Mouse (Mus musculus): ENCODE measurements around the gene Atxn7l1. TPM values are rescaled to one million over a fixed set of nuclear protein-coding genes. Genes with fewer than 3 reads are reported as not detected.

The Atxn7l1 gene
- polyA plus RNA-seq, 1 experiment from 2014 or later, result 13.6 TPM

GRCm38 (mm10) chr12:33334951-33335350 is 187.5 kb downstream of the Atxn7l1 start:
- H3K36me3 ChIP-seq, result no peaks in the 10 kb centered on the region
- no peak for DNase-seq (ENCODE audit: low spot score)
- H3K27ac ChIP-seq, result no peak overlapping the region
- H3K27me3 ChIP-seq (ENCODE audit: insufficient read depth, poor library complexity, severe bottlenecking), result no peaks in the 10 kb centered on the region
- H3K4me3 ChIP-seq, result no peak overlapping the region
- WGBS, result 54% methylated on average over 5 of the region's 5 CpGs
- H3K9me3 ChIP-seq, result no peaks in the 10 kb centered on the region
- H3K4me1 ChIP-seq, result 0 out of 2 replicates have a peak, but pooled peaks cover 9% of the 10 kb centered on the region

- Histone ChIP-seq H3K27ac (no peak overlapping the region), H3K27me3 (ENCODE audit: insufficient read depth, poor library complexity, severe bottlenecking) (no peaks in the 10 kb centered on the region), H3K36me3 (no peaks in the 10 kb centered on the region), H3K4me3 (no peak overlapping the region), H3K4me1 (0 out of 2 replicates have a peak, but pooled peaks cover 9% of the 10 kb centered on the region), H3K9me3 (no peaks in the 10 kb centered on the region)
- 50% methylated on average over 4 of the region's 4 CpGs for WGBS
- no peak for DNase-seq (ENCODE audit: low spot score)
These were observed 187.9 kb downstream of the Atxn7l1 start for GRCm38 (mm10) chr12:33335410-33335809.

- H3K9me3 ChIP-seq, result no peaks in the 10 kb centered on the region
- H3K4me1 ChIP-seq, result peaks cover 18% of the 10 kb centered on the region
- WGBS, result 61% methylated on average over 10 of the region's 10 CpGs
- H3K4me3 ChIP-seq, result no peak overlapping the region
- no peaks in the 10 kb centered on the region for H3K27me3 ChIP-seq (ENCODE audit: insufficient read depth, poor library complexity, severe bottlenecking)
- no peak for DNase-seq (ENCODE audit: low spot score)
- H3K27ac ChIP-seq, result no peak overlapping the region
- H3K36me3 ChIP-seq, result no peaks in the 10 kb centered on the region
These were observed 189.2 kb downstream of the Atxn7l1 start for GRCm38 (mm10) chr12:33336561-33337125.

- Histone ChIP-seq H3K4me3 (no peak overlapping the region), H3K9me3 (no peaks in the 10 kb centered on the region), H3K27ac (no peak overlapping the region), H3K36me3 (no peaks in the 10 kb centered on the region), H3K4me1 (peaks cover 22% of the 10 kb centered on the region), H3K27me3 (ENCODE audit: insufficient read depth, poor library complexity, severe bottlenecking) (no peaks in the 10 kb centered on the region)
- 71% methylated on average over 4 of the region's 4 CpGs for WGBS
- no peak for DNase-seq (ENCODE audit: low spot score)
These were observed 189.8 kb downstream of the Atxn7l1 start for GRCm38 (mm10) chr12:33337289-33337688.

- 20% methylated on average over 5 of the region's 5 CpGs for WGBS
These were observed 190.7 kb downstream of the Atxn7l1 start for GRCm38 (mm10) chr12:33338170-33338569.

GRCm38 (mm10) chr12:33339822-33340221 is 192.3 kb downstream of the Atxn7l1 start:
- Histone ChIP-seq H3K4me1 (peaks cover 36% of the 10 kb centered on the region), H3K27me3 (ENCODE audit: insufficient read depth, poor library complexity, severe bottlenecking) (peaks cover 12% of the 10 kb centered on the region; the same call in 1 of the 2 replicates), H3K4me3 (no peak overlapping the region), H3K9me3 (no peaks in the 10 kb centered on the region), H3K27ac (no peak overlapping the region), H3K36me3 (no peaks in the 10 kb centered on the region)
- DNase-seq (ENCODE audit: low spot score), result no peak
- WGBS, result 63% methylated on average over 4 of the region's 4 CpGs

More at GRCm38 (mm10) chr12:33338170-33338569, 190.7 kb downstream of the Atxn7l1 start:
- Histone ChIP-seq H3K9me3 (no peaks in the 10 kb centered on the region), H3K4me1 (peaks cover 25% of the 10 kb centered on the region), H3K36me3 (no peaks in the 10 kb centered on the region), H3K27me3 (ENCODE audit: insufficient read depth, poor library complexity, severe bottlenecking) (peaks cover 1% of the 10 kb centered on the region; the same call in 1 of the 2 replicates), H3K27ac (no peak overlapping the region), H3K4me3 (no peak overlapping the region)
- DNase-seq (ENCODE audit: low spot score), result peak; percentile 80

GRCm38 (mm10) chr12:33340698-33341097 is 193.2 kb downstream of the Atxn7l1 start:
- WGBS, result 75% methylated on average over 6 of the region's 6 CpGs
- no peak for DNase-seq (ENCODE audit: low spot score)
- H3K36me3 ChIP-seq, result no peaks in the 10 kb centered on the region
- H3K4me3 ChIP-seq, result no peak overlapping the region
- no peaks in the 10 kb centered on the region for H3K9me3 ChIP-seq
- H3K27ac ChIP-seq, result no peak overlapping the region
- peaks cover 12% of the 10 kb centered on the region; the same call in 1 of the 2 replicates for H3K27me3 ChIP-seq (ENCODE audit: insufficient read depth, poor library complexity, severe bottlenecking)
- H3K4me1 ChIP-seq, result peaks cover 37% of the 10 kb centered on the region

- WGBS, result 35% methylated on average over 17 of the region's 17 CpGs
- H3K36me3 ChIP-seq, result no peaks in the 10 kb centered on the region
- H3K4me1 ChIP-seq, result peaks cover 43% of the 10 kb centered on the region
- H3K27me3 ChIP-seq (ENCODE audit: insufficient read depth, poor library complexity, severe bottlenecking), result peaks cover 12% of the 10 kb centered on the region; the same call in 1 of the 2 replicates
- no peak for DNase-seq (ENCODE audit: low spot score)
- H3K4me3 ChIP-seq, result no peak overlapping the region
- no peaks in the 10 kb centered on the region for H3K9me3 ChIP-seq
- H3K27ac ChIP-seq, result no peak overlapping the region
These were observed 193.9 kb downstream of the Atxn7l1 start for GRCm38 (mm10) chr12:33341351-33341892.

- H3K27ac ChIP-seq, result peak overlapping the region; percentile 72
- H3K4me1 ChIP-seq, result peaks cover 43% of the 10 kb centered on the region
These were observed 197.7 kb downstream of the Atxn7l1 start for GRCm38 (mm10) chr12:33344970-33345772.

GRCm38 (mm10) chr12:33345773-33346435 is 198.4 kb downstream of the Atxn7l1 start:
- Histone ChIP-seq H3K36me3 (peaks cover 16% of the 10 kb centered on the region), H3K9me3 (no peaks in the 10 kb centered on the region; the same call in 1 of the 2 replicates), H3K27me3 (ENCODE audit: insufficient read depth, poor library complexity, severe bottlenecking) (peaks cover 12% of the 10 kb centered on the region; the same call in 1 of the 2 replicates), H3K4me3 (peak overlapping the region; percentile 46), H3K27ac (peak overlapping the region; percentile 72), H3K4me1 (peaks cover 42% of the 10 kb centered on the region)
- DNase-seq (ENCODE audit: low spot score), result peak; percentile 80
- WGBS, result 14% methylated on average over 23 of the region's 23 CpGs

More at GRCm38 (mm10) chr12:33344970-33345772, 197.7 kb downstream of the Atxn7l1 start:
- peak overlapping the region; percentile 46 for H3K4me3 ChIP-seq
- no peak for DNase-seq (ENCODE audit: low spot score)
- WGBS, result 5% methylated on average over 25 of the region's 25 CpGs
- H3K36me3 ChIP-seq, result peaks cover 11% of the 10 kb centered on the region; the same call in 1 of the 2 replicates
- H3K9me3 ChIP-seq, result no peaks in the 10 kb centered on the region; the same call in 1 of the 2 replicates
- H3K27me3 ChIP-seq (ENCODE audit: insufficient read depth, poor library complexity, severe bottlenecking), result peaks cover 12% of the 10 kb centered on the region; the same call in 1 of the 2 replicates

- 78% methylated on average over 4 of the region's 4 CpGs for WGBS
- H3K36me3 ChIP-seq, result peaks cover 20% of the 10 kb centered on the region
- H3K4me3 ChIP-seq, result no peak overlapping the region
- DNase-seq (ENCODE audit: low spot score), result no peak
- no peaks in the 10 kb centered on the region; the same call in 1 of the 2 replicates for H3K9me3 ChIP-seq
- no peaks in the 10 kb centered on the region for H3K27me3 ChIP-seq (ENCODE audit: insufficient read depth, poor library complexity, severe bottlenecking)
- no peaks in the 10 kb centered on the region for H3K4me1 ChIP-seq
- no peak overlapping the region for H3K27ac ChIP-seq
These were observed 205.2 kb downstream of the Atxn7l1 start for GRCm38 (mm10) chr12:33352671-33353070.

- H3K9me3 ChIP-seq, result no peaks in the 10 kb centered on the region
- peaks cover 11% of the 10 kb centered on the region; the same call in 1 of the 2 replicates for H3K36me3 ChIP-seq
- DNase-seq (ENCODE audit: low spot score), result no peak
- no peaks in the 10 kb centered on the region for H3K27me3 ChIP-seq (ENCODE audit: insufficient read depth, poor library complexity, severe bottlenecking)
- no peak overlapping the region for H3K4me3 ChIP-seq
- H3K4me1 ChIP-seq, result 0 out of 2 replicates have a peak, but pooled peaks cover 6% of the 10 kb centered on the region
- 87% methylated on average over 10 of the region's 10 CpGs for WGBS
- no peak overlapping the region for H3K27ac ChIP-seq
These were observed 210.9 kb downstream of the Atxn7l1 start for GRCm38 (mm10) chr12:33358345-33358744.
